Mouse (Mus musculus) liver, adult 2 months (tissue): ENCODE data around the gene Mpv17l2. TPM values are rescaled to one million over a fixed set of nuclear protein-coding genes. Genes with fewer than 3 reads are reported as not detected.

ENCODE experiments used
- DNase-seq: peaks from one replicate; pipeline ENCODE4 v3.0.0-alpha.2; 2011; ENCODE audit warnings: low read depth, low spot score; ENCODE audit errors: extremely low read depth
- H3K27ac ChIP-seq: fragments of 200-500 bp; replicated peaks from 2 replicates; pipeline ENCODE4 v1.5.1; 2012; ENCODE audit warnings: low read depth, mild to moderate bottlenecking, control low read depth, inconsistent platforms, low read length; ENCODE audit not compliant: insufficient read depth
- H3K27me3 ChIP-seq: fragments of 200-500 bp; 2 replicates; pipeline ENCODE4 v1.6.1; 2012; ENCODE audit warnings: mild to moderate bottlenecking, moderate library complexity, low read length, inconsistent platforms; ENCODE audit not compliant: control insufficient read depth, insufficient read depth
- H3K36me3 ChIP-seq: fragments of 200-500 bp; 2 replicates; pipeline ENCODE4 v1.6.1; 2012; ENCODE audit warnings: low read length, inconsistent platforms; ENCODE audit not compliant: control insufficient read depth, insufficient read depth
- H3K4me1 ChIP-seq: fragments of 200-500 bp; 2 replicates; pipeline ENCODE4 v1.6.1; 2011; ENCODE audit warnings: low read length; ENCODE audit not compliant: control insufficient read depth, insufficient read depth
- H3K4me3 ChIP-seq: fragments of 200-500 bp; 2 replicates; pipeline ENCODE4 v1.5.1; 2011; ENCODE audit warnings: low read depth, mild to moderate bottlenecking, control low read depth, low read length, moderate library complexity; ENCODE audit not compliant: insufficient read depth
- H3K79me2 ChIP-seq: fragments of 200-500 bp; 2 replicates; pipeline ENCODE4 v1.6.1; 2012; ENCODE audit warnings: inconsistent platforms, mild to moderate bottlenecking, low read length, moderate library complexity; ENCODE audit not compliant: control insufficient read depth, insufficient read depth
- H3K9ac ChIP-seq: fragments of 200-500 bp; 2 replicates; pipeline ENCODE4 v1.6.1; 2012; ENCODE audit warnings: low read depth, mild to moderate bottlenecking, control low read depth, inconsistent platforms, low read length
- CTCF ChIP-seq: fragments of 200-500 bp; IDR thresholded peaks from 2 replicates; pipeline ENCODE4 v1.5.1; 2011; ENCODE audit warnings: low read depth, low read length, control low read depth
- POLR2A ChIP-seq: fragments of 200-500 bp; IDR thresholded peaks from 2 replicates; pipeline ENCODE4 v1.6.1; 2011; ENCODE audit warnings: low read length, control low read depth; ENCODE audit not compliant: insufficient read depth; ENCODE audit errors: extremely low read depth
- WGBS: fragments of 180-500 bp; shearing (Covaris S2); methylation state at CpG from one replicate; pipeline ENCODE4 v1.1.7; 2018; 5-methylcytosine and 5-hydroxymethylcytosine counted together
- polyA plus RNA-seq: library from polyadenylated mRNA; depleted of rRNA; stranded (reverse); fragments of >200 nt; gene quantifications from 2 replicates; pipeline ENCODE4 v1.2.3, GENCODE M21; 2012; rRNA removed
- total RNA-seq: library from RNA; depleted of rRNA; stranded (reverse); fragments of >200 nt; gene quantifications from 2 replicates; pipeline ENCODE4 v1.2.3, GENCODE M21; 2014; rRNA removed

Gene Mpv17l2
- total RNA-seq = 13.7 and 20.9 TPM in 2 replicates
- polyA plus RNA-seq = 33.9 and 39.3 TPM in 2 replicates

DNA sequence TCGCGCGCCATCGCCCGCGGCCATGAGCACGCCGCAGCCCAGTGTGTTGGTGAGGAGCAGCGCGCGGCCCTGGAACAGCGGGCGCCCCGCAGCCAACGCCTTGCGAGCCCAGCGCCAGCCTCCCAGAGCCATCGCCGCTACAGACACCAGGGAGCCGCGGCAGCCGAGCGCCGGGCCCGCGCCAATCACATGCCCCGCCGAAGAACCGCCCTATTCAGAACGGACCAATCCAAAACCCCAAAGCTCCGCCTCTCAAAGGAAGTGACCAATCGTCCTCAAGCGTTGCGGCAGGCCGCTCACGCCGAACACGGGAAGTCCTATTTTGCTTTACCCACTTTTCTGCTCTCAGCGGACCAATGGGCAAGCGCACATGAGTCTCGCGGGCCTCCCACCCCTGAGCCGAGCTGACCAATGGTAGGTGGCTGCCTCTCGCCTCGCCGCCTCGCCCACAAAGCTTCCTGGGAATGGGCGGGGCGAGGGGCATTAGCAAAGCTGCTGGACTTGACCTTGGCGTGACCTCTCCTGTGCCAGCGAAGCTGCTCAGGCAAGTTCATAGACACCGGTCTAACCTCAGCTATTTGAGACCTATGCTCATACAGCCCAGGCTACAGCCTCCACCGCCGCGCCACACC, at the start of gene Mpv17l2:
Gene Mpv17l2 (minus strand): TSS at position 172 of the 632 bp plus-strand sequence.
- H3K9ac ChIP-seq = peak within 1 kb of the TSS; percentile 92
- H3K27ac ChIP-seq = peak within 1 kb of the TSS; percentile 78
- 1% methylated on average over 55 of the region's 55 CpGs for WGBS
- peak; percentile 98 for DNase-seq
- no peaks in the 10 kb centered on the region for H3K79me2 ChIP-seq
- no peak for TF ChIP-seq CTCF
- TF ChIP-seq POLR2A = peak; percentile 81
- no peaks in the 10 kb centered on the region for H3K36me3 ChIP-seq
- peak within 1 kb of the TSS; percentile 71 for H3K4me3 ChIP-seq
- no peaks in the 10 kb centered on the region for H3K27me3 ChIP-seq
- H3K4me1 ChIP-seq = peaks cover 11% of the 10 kb centered on the region

DNA sequence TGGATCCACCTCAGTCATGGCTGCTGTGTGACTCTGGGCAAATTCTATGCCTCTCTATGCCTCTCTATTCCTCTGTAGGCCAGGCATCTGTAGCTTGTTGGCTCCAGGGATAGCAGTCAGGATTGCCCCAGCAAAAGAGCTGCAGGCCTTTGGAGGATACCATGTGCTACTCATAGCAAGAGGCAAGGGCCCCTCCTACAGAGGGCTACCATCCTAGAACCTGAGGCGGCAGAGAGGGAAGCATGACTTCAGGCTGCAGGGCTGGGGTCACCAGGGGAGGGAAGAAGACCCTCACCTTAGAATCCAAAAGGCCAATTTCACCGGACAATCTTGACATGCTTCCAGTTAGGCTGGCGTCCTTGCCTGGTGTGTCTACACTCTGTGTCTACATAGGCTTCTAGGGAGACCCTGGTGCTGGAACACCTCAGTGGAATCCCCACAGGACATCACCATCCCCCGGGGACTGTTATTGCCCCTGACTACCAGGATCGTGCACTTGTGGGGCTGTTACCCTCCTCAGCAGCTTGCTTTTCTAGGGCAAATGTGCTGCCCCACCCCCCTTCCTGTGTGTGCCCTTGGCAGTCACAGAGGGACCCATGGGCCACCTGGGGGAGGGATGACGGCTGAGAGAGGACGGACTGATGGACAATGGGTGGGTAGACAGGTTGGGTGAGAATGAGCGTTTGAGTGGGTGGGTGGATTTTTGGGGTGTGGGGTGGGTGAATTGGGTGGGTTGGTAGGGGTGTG, 48.4 kb upstream of the Mpv17l2 start:
- H3K4me1 ChIP-seq = no peaks in the 10 kb centered on the region
- H3K9ac ChIP-seq = no peak overlapping the region

DNA sequence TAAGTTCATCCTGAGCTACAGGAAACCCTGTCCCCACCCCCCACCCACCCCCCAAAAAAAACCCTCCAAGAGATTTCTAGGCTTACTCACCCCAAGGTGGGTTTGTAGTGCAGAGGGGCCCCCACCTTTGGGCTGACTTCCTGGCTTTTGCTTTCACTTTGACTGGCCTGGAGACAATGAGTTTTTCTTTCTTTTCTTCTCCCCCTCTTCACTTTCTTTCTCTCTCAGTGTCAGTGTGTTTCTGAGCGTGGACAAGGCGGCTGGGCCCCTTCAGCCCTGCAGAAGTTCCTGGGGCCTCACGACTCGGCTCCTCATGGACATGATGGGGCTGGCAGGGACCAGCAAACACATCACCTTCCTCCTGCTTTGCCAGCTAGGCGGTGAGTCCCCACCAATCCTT, 47.5 kb upstream of the Mpv17l2 start, which contains the start of gene Il12rb1:
Gene Il12rb1 (plus strand): TSS at position 211 of the 400 bp plus-strand sequence.
- WGBS = 96% methylated on average over 5 of the region's 5 CpGs
- Histone ChIP-seq H3K79me2 (no peaks in the 10 kb centered on the region; the same call in 1 of the 2 replicates), H3K4me1 (no peaks in the 10 kb centered on the region), H3K4me3 (no peak within 1 kb of the TSS), H3K27ac (no peak within 1 kb of the TSS), H3K27me3 (no peaks in the 10 kb centered on the region), H3K36me3 (no peaks in the 10 kb centered on the region), H3K9ac (no peak within 1 kb of the TSS)
- TF ChIP-seq CTCF (no peak), POLR2A (no peak)
- DNase-seq = no peak

More for the DNA sequence above, 48.4 kb upstream of the Mpv17l2 start:
- Histone ChIP-seq H3K79me2 (no peaks in the 10 kb centered on the region), H3K36me3 (no peaks in the 10 kb centered on the region), H3K4me3 (no peak overlapping the region), H3K27ac (no peak overlapping the region), H3K27me3 (no peaks in the 10 kb centered on the region)
- DNase-seq = no peak
- TF ChIP-seq CTCF (no peak), POLR2A (no peak)
- 92% methylated on average over 8 of the region's 8 CpGs for WGBS

DNA sequence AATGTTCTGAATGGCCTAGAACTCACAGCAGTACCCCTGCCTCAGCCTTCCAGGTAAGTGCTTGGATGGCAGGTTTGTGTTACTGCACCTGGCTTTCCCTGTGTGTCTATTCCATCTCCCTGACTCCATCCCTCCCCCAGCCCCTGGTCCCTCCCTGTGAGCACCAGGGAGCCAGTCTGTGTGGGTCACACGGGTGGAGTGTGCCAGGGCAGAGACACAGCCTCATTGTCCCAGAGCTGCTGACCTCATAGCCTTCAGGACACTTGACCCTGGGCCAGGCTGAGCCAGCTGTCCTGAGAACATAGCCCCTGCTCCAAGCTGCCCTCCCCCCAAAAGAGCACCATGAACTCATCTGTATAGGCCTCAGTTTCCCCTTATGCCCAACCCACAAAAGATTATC, 46.6 kb upstream of the Mpv17l2 start:
- 78% methylated on average over 1 of the region's 1 CpGs for WGBS
- H3K79me2 ChIP-seq = peaks cover 2% of the 10 kb centered on the region; the same call in 1 of the 2 replicates
- no peaks in the 10 kb centered on the region for H3K36me3 ChIP-seq
- no peak overlapping the region for H3K4me3 ChIP-seq
- no peaks in the 10 kb centered on the region for H3K27me3 ChIP-seq
- TF ChIP-seq POLR2A = no peak
- no peak for TF ChIP-seq CTCF
- peaks cover 1% of the 10 kb centered on the region; the same call in 1 of the 2 replicates for H3K4me1 ChIP-seq
- no peak overlapping the region for H3K9ac ChIP-seq
- no peak overlapping the region for H3K27ac ChIP-seq
- DNase-seq = no peak

DNA sequence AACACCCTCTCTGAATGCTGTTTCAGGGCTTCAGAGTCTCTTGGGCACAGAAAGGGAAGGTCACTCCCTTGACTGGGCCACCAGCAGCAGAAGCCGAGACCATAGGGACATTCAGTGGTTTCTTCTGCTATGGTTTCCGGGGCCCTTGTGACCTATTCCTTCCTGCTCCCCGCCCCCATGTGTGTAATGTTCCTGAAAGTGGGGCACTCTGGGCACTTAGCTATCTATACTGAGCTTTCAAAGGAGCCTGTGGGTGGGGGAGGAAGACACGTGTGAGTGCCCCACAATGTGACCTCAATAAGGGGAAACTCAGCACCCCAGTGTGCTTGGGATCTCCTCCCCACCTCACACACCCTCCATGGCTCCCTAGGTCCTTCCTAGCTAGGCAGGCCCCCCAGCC, 45.8 kb upstream of the Mpv17l2 start:
- Histone ChIP-seq H3K4me3 (no peak overlapping the region), H3K27ac (no peak overlapping the region), H3K36me3 (no peaks in the 10 kb centered on the region), H3K9ac (no peak overlapping the region), H3K27me3 (no peaks in the 10 kb centered on the region), H3K4me1 (peaks cover 7% of the 10 kb centered on the region), H3K79me2 (peaks cover 3% of the 10 kb centered on the region; the same call in 1 of the 2 replicates)
- TF ChIP-seq POLR2A = no peak
- no peak for TF ChIP-seq CTCF
- 78% methylated on average over 4 of the region's 4 CpGs for WGBS
- DNase-seq = no peak
